Mouse (Mus musculus): ENCODE data around the gene Morc3.
"Not testable (repeated sequence)": the region's sequence is repeated elsewhere in the genome, so short reads cannot be mapped to it uniquely, and the experiment has no call there.

The Morc3 gene

GRCm38 (mm10) chr16:93818691-93819324 is 13.1 kb upstream of the Morc3 start:
- ATAC-seq (ENCODE audit: low TSS enrichment) = no peak

GRCm38 (mm10) chr16:93819325-93819696 is 12.6 kb upstream of the Morc3 start:
- no peak for ATAC-seq (ENCODE audit: low TSS enrichment)

GRCm38 (mm10) chr16:93820040-93820439 is 11.9 kb upstream of the Morc3 start:
- no peak for ATAC-seq (ENCODE audit: low TSS enrichment)

- ATAC-seq (ENCODE audit: low TSS enrichment) = no peak
These were observed 10.2 kb upstream of the Morc3 start for GRCm38 (mm10) chr16:93821706-93822105.

GRCm38 (mm10) chr16:93822433-93823225 is 9.3 kb upstream of the Morc3 start:
- ATAC-seq (ENCODE audit: low TSS enrichment) = not testable (repeated sequence)

- no peak for ATAC-seq (ENCODE audit: low TSS enrichment)
These were observed 7.1 kb upstream of the Morc3 start for GRCm38 (mm10) chr16:93824799-93825198.

- ATAC-seq (ENCODE audit: low TSS enrichment) = no peak
These were observed 6.5 kb upstream of the Morc3 start for GRCm38 (mm10) chr16:93825463-93825862.

- no peak; the same call in 1 of the 2 replicates for ATAC-seq (ENCODE audit: low TSS enrichment)
These were observed 5.9 kb upstream of the Morc3 start for GRCm38 (mm10) chr16:93826054-93826453.

GRCm38 (mm10) chr16:93826478-93826877 is 5.4 kb upstream of the Morc3 start:
- not testable (repeated sequence) for ATAC-seq (ENCODE audit: low TSS enrichment)

GRCm38 (mm10) chr16:93826909-93827308 is 5.0 kb upstream of the Morc3 start:
- ATAC-seq (ENCODE audit: low TSS enrichment) = peak; percentile 32; the same call in 1 of the 2 replicates

GRCm38 (mm10) chr16:93829526-93829925 is 2.4 kb upstream of the Morc3 start:
- no peak for ATAC-seq (ENCODE audit: low TSS enrichment)

- no peak for ATAC-seq (ENCODE audit: low TSS enrichment)
These were observed 1.9 kb upstream of the Morc3 start for GRCm38 (mm10) chr16:93830071-93830470.

GRCm38 (mm10) chr16:93830916-93831315 is 1.0 kb upstream of the Morc3 start:
- no peak for ATAC-seq (ENCODE audit: low TSS enrichment)

- peak; percentile 53 for ATAC-seq (ENCODE audit: low TSS enrichment)
These were observed 743 bp downstream of the Morc3 start for GRCm38 (mm10) chr16:93832451-93833276.

GRCm38 (mm10) chr16:93833551-93833950 is 1.6 kb downstream of the Morc3 start:
- ATAC-seq (ENCODE audit: low TSS enrichment) = no peak

- no peak for ATAC-seq (ENCODE audit: low TSS enrichment)
These were observed 2.2 kb downstream of the Morc3 start for GRCm38 (mm10) chr16:93834076-93834475.

- no peak for ATAC-seq (ENCODE audit: low TSS enrichment)
These were observed 7.1 kb downstream of the Morc3 start for GRCm38 (mm10) chr16:93839049-93839448.

GRCm38 (mm10) chr16:93850527-93850926 is 18.6 kb downstream of the Morc3 start:
- ATAC-seq (ENCODE audit: low TSS enrichment) = no peak

GRCm38 (mm10) chr16:93859967-93860366 is 28.0 kb downstream of the Morc3 start:
- no peak for ATAC-seq (ENCODE audit: low TSS enrichment)

- ATAC-seq (ENCODE audit: low TSS enrichment) = no peak
These were observed 28.8 kb downstream of the Morc3 start for GRCm38 (mm10) chr16:93860686-93861085.

GRCm38 (mm10) chr16:93874841-93875240 is 42.9 kb downstream of the Morc3 start:
- no peak for ATAC-seq (ENCODE audit: low TSS enrichment)

GRCm38 (mm10) chr16:93877612-93878380 is 45.9 kb downstream of the Morc3 start:
- peak; percentile 20; the same call in 1 of the 2 replicates for ATAC-seq (ENCODE audit: low TSS enrichment)
